Mouse (Mus musculus): Measurements from ENCODE around the gene Creld2.

Creld2 gene

GRCm38 (mm10) chr15:88866934-88867356 lies 47.5 kb downstream of the Creld2 start:
- no peak for DNase-seq (ENCODE audit: extremely low spot score, low spot score)

- no peak for DNase-seq (ENCODE audit: extremely low spot score, low spot score)
Observed at GRCm38 (mm10) chr15:88867368-88868023, 48.0 kb downstream of the Creld2 start.

GRCm38 (mm10) chr15:88868024-88868742 lies 48.7 kb downstream of the Creld2 start:
- DNase-seq (ENCODE audit: extremely low spot score, low spot score), result no peak

DNA sequence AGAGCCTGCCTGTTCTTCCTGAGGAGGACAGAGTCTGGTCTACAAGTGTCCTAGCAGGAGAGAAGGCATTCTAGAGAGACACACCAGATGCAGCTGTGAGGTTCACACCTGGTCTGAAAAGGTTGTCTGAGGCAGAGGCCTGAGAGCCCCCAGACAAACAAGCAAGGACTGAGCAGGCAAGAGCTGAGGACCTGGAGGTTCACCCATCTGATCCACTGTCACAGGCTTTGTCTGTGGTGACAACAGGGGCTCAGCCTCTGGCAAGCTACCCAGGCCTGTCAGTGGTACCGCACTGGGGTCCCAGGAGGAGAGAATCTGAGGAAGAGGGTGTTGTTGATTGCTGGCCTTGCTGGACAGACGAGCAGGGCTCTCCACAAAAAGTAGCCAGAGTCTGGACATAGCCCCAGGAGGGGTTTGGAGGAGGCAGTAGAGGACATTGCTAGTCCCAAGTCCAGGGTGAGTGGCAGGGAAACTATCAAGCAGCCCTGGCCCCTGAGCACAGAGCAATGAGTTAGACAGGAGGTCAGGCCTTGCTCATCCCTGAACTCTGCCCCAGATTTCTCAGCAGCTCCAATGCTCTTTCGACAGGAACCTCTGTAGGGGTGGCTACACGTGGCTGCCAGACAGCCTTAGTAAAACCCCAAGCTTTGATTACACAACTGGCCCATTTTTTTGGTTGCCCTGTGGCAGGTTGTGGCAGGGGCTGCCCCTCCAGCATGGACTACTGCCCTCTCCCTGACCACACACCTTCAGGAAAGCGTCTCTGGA lies 51.2 kb downstream of the Creld2 start:
- DNase-seq (ENCODE audit: extremely low spot score, low spot score), result no peak

- DNase-seq (ENCODE audit: extremely low spot score, low spot score), result no peak
Observed at GRCm38 (mm10) chr15:88874061-88874460, 54.6 kb downstream of the Creld2 start.

GRCm38 (mm10) chr15:88874477-88874876 lies 55.0 kb downstream of the Creld2 start:
- DNase-seq (ENCODE audit: extremely low spot score, low spot score), result no peak

DNA sequence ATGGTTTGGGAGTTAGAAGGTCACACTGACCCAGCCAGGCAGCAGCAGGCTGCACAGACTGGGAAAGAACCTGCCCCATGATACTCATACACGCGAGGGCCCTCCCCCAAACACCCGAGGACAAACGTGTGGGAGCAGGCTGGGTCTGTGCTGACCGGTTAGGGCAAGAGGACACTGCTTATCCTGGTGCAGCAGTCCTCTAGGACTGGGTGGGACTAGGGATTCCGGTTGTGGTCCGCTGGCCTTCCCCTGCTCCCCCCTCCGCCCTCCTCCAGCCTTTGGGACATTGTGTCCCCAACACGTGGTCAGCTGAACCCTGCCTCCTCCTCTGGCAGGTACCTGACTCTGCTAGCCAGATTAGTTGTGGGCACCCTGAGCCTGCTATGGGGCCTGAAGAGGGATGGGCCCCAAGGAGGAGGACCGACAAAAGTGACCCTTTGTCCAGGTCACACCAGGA lies 56.2 kb downstream of the Creld2 start:
- DNase-seq (ENCODE audit: extremely low spot score, low spot score), result no peak

Measured in neural tube, embryonic 10.5 days (tissue).